Comparison of ENCODE assay signal across 9 mouse cellular contexts in the genomic region with DNA sequence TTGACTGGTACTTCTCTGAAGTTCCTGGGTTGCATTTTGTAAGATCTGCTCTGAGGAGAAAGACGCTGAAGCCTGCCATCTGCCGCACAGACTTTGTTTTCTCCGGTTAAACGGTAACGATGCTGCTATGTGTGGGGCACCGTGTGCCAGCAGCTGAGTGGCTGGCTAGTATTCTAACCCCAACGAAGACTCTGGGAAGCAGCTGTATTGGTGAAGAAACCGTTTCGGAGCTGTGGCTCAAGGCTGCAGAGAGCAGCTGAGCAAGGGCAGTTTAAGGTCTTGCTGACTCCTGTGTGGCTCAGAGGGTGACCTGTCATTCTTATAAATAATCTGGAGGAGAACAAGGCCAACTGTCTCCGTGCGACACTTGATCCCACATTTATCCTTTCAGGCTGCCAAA. TPM values are rescaled to one million over a fixed set of nuclear protein-coding genes. Genes with fewer than 3 reads are reported as not detected.
A peak's percentile ranks its signal among the peaks of the same experiment; 100 is the strongest.
DNase-seq lines count a peak whose midpoint lies in the region; ATAC-seq lines count a peak whose summit lies in the region.
"Had no signal": no experiment of that assay in that cellular context is flagged by ENCODE, and none has a peak within 500 bp of the region (broad histone marks: within the 10 kb centered on the region; RNA-seq: fewer than 3 reads in every experiment).

No protein-coding gene starts in this region.

- ATAC-seq in frontal cortex, adult (ENCODE audit: low TSS enrichment), result peak; percentile 85

- no peak for DNase-seq in frontal cortex, postnatal 10 days (ENCODE audit: low spot score in 2 of 2)
- DNase-seq in right cerebral cortex, adult 2 months (ENCODE audit: low spot score in 2 of 2), result peak; percentile 22 to 33
- no peak for DNase-seq in right cerebral cortex, postnatal 14 days
- peak; percentile 85 for DNase-seq in kidney, adult 9 months
- DNase-seq in right cerebral cortex, postnatal 25 days, result peak; percentile 18
- no peak for DNase-seq in gastrocnemius, postnatal 25 days
- no peak for DNase-seq in thymus, postnatal 4 days
- DNase-seq: lung, postnatal 14 days had no signal

RNA-seq across cellular contexts. Expression of a gene that starts 27.5 kb away (rescaled TPM):
- total RNA-seq in gastrocnemius, postnatal 25 days (2021), result 1 to 10 TPM; 1.4 to 1.9 TPM

RNA-seq across cellular contexts. Expression of a gene that starts 33.8 kb away (rescaled TPM):
- total RNA-seq in gastrocnemius, postnatal 25 days (2021), result 10 to 100 TPM; 33.9 to 34.0 TPM

RNA-seq across cellular contexts. Expression of a gene that starts 55.6 kb away (rescaled TPM):
- 1 to 10 TPM; 3.2 to 4.0 TPM for total RNA-seq in gastrocnemius, postnatal 25 days (2021)

RNA-seq across cellular contexts. Expression of a gene that starts 57.4 kb away (rescaled TPM):
- 10 to 100 TPM; 26.1 to 26.4 TPM for total RNA-seq in gastrocnemius, postnatal 25 days (2021)

Comparison
In these comparisons a context has a peak if more than half of its experiments do, and no peak if none do; other contexts are left out.
1. DNase-seq: peak in right cerebral cortex, adult 2 months (2 of 2), kidney, adult 9 months (single experiment) and right cerebral cortex, postnatal 25 days (single experiment); none in frontal cortex, postnatal 10 days (0 of 2), right cerebral cortex, postnatal 14 days (single experiment), gastrocnemius, postnatal 25 days (single experiment) and thymus, postnatal 4 days (single experiment).